ENCODE assay signal across 22 mouse cellular contexts in genomic region chr5:71822862-71823261, GRCm38 (mm10).
DNase-seq lines count a peak whose midpoint lies in the region; TF ChIP-seq lines count a peak whose summit lies in the region.
"Had no signal": no experiment of that assay in that cellular context is flagged by ENCODE, and none has a peak within 500 bp of the region (broad histone marks: within the 10 kb centered on the region; RNA-seq: fewer than 3 reads in every experiment).

No protein-coding gene starts in this region.

- H3K9ac ChIP-seq in CH12.LX (ENCODE audit: insufficient read depth, low read depth) = no peak overlapping the region

- H3K4me2 ChIP-seq in CH12.LX (ENCODE audit: insufficient read depth, low read depth, poor library complexity, severe bottlenecking) = no peak overlapping the region; the same call in 1 of the 2 replicates

- DNase-seq in A20 (ENCODE audit: low read depth, low spot score) (peak; percentile 35), CH12.LX (ENCODE audit: extremely low read depth) (peak; percentile 75)
- DNase-seq in Muller cell, postnatal 12 days (ENCODE audit: inconsistent ontology term) = peak; percentile 11
- DNase-seq in left cerebral cortex, postnatal 4 days = no peak
- no peak for DNase-seq in lung, adult 18-20 months
- DNase-seq in adrenal gland, postnatal 4 days (ENCODE audit: low spot score in 2 of 2) = no peak
- DNase-seq: adrenal gland, adult 2 months; adrenal gland, adult 8-10 months; adrenal gland, postnatal 10 days; adrenal gland, postnatal 14 days; adrenal gland, postnatal 25 days; adrenal gland, postnatal 36 days; B cell, adult 2 months; cerebellum, adult 11 months; cerebellum, adult 11-12 months; cerebellum, adult 18-20 months; cerebellum, adult 2 months; cerebellum, adult 8-10 months; cerebellum, adult 9-10 months; cerebellum, adult 9-11 months had no signal

- dilution Hi-C loops in CH12.LX (cut with MboI; ENCODE audit: extremely low pct_ligation_motif_present, extremely low pct_unique_long_range_greater_than_20kb, low sequenced_read_pairs) = no loop called here

- no peaks in the 10 kb centered on the region for H3K79me2 ChIP-seq in CH12.LX (replicated peaks; ENCODE audit: control insufficient read depth, extremely low read depth, insufficient read depth, poor library complexity, severe bottlenecking)

- H3K4me1 ChIP-seq in CH12.LX (ENCODE audit: control insufficient read depth in 1 of 2, insufficient read depth in 2 of 2) = peaks cover 3 to 10% of the 10 kb centered on the region in 2 experiments; a peak in 2 of 4 replicates

- peak; percentile 84 for TF ChIP-seq EP300 in CH12.LX (IDR thresholded peaks at IDR 0.05; ENCODE audit: low read length)

- H3K27ac ChIP-seq in CH12.LX (ENCODE audit: insufficient read depth, low read depth) = no peak overlapping the region

- TF ChIP-seq CTCF in CH12.LX (conservative IDR thresholded peaks at IDR 0.05 in 1 of 2, IDR thresholded peaks at IDR 0.05 in 1 of 2; ENCODE audit: low read depth in 2 of 2, low read length in 2 of 2) = no peak

- H3K9me3 ChIP-seq in CH12.LX (replicated peaks; ENCODE audit: low read length) = no peaks in the 10 kb centered on the region
- H3K9me3 ChIP-seq: G1E had no signal

- in situ Hi-C loops in CH12.LX (cut with MboI; ENCODE audit: low pct_ligation_motif_present, low pct_unique_long_range_greater_than_20kb, low sequenced_read_pairs) = no loop called here

- no peak overlapping the region for H3K4me3 ChIP-seq in CH12.LX (replicated peaks in 1 of 3; ENCODE audit: low read depth in 2 of 3, low read length in 2 of 3, poor library complexity in 1 of 3)

- intact Hi-C loops in left cerebral cortex, postnatal 4 days (cut with DNase I) = no loop called here

- H3K36me3 ChIP-seq in CH12.LX (replicated peaks in 1 of 2; ENCODE audit: control insufficient read depth in 1 of 2, insufficient read depth in 1 of 2, low read length in 1 of 2) = no peaks in the 10 kb centered on the region
- H3K36me3 ChIP-seq: G1E had no signal

- TF ChIP-seq RAD21 in CH12.LX (IDR thresholded peaks at IDR 0.05; ENCODE audit: low read depth, low read length) = no peak

- no peaks in the 10 kb centered on the region for H3K27me3 ChIP-seq in CH12.LX (replicated peaks)
- H3K27me3 ChIP-seq: Patski had no signal

- TF ChIP-seq POLR2A in CH12.LX (IDR thresholded peaks at IDR 0.05; ENCODE audit: low read depth, low read length) = no peak

TF ChIP-seq in CH12.LX, 34 proteins besides CTCF, POLR2A, EP300 and RAD21:
- peak; percentile 90 for TF ChIP-seq IRF4 (IDR thresholded peaks at IDR 0.05; ENCODE audit: low read depth, low read length)
- TF ChIP-seq ETS1 (conservative IDR thresholded peaks at IDR 0.05; ENCODE audit: low read depth, low read length) = peak; percentile 47
- 0 out of 2 replicates have a peak, but pooled peaks have one; percentile 21 for TF ChIP-seq MYC (IDR thresholded peaks at IDR 0.05; ENCODE audit: low read depth, low read length)
- no peak for TF ChIP-seq E2F4 (IDR thresholded peaks at IDR 0.05; ENCODE audit: insufficient replicate concordance, low read depth, low read length)
- TF ChIP-seq JUN (IDR thresholded peaks at IDR 0.05; ENCODE audit: insufficient read depth, low read depth, low read length) = peak; percentile 81
- TF ChIP-seq MXI1 (IDR thresholded peaks at IDR 0.05; ENCODE audit: low read depth, low read length) = no peak
- TF ChIP-seq USF1 (IDR thresholded peaks at IDR 0.05; ENCODE audit: low read depth, low read length) = no peak
- TF ChIP-seq USF2 (conservative IDR thresholded peaks at IDR 0.05; ENCODE audit: low read depth, low read length) = no peak
- peak; percentile 90 for TF ChIP-seq JUND (conservative IDR thresholded peaks at IDR 0.05; ENCODE audit: low read depth, low read length)
- TF ChIP-seq CHD1 (IDR thresholded peaks at IDR 0.05; ENCODE audit: low read depth, low read length) = no peak
- TF ChIP-seq ZC3H11A (IDR thresholded peaks at IDR 0.05; ENCODE audit: low read depth, low read length) = no peak
- TF ChIP-seq BHLHE40 (IDR thresholded peaks at IDR 0.05; ENCODE audit: low read depth, low read length) = 0 out of 2 replicates have a peak, but pooled peaks have one; percentile 28
- TF ChIP-seq ELF1 (IDR thresholded peaks at IDR 0.05; ENCODE audit: low read depth, low read length) = peak; percentile 60
- no peak for TF ChIP-seq GABPA (IDR thresholded peaks at IDR 0.05; ENCODE audit: insufficient replicate concordance, low read depth, low read length)

Comparison
In these comparisons a context has a peak if more than half of its experiments do, and no peak if none do; other contexts are left out.
1. DNase-seq: peak in A20 (single experiment), CH12.LX (single experiment) and Muller cell, postnatal 12 days (single experiment); none in left cerebral cortex, postnatal 4 days (single experiment), lung, adult 18-20 months (0 of 2) and adrenal gland, postnatal 4 days (0 of 2).